Mouse (Mus musculus): Measurements from ENCODE around the gene Tgfbr3. TPM values are rescaled to one million over a fixed set of nuclear protein-coding genes. Genes with fewer than 3 reads are reported as not detected.

The Tgfbr3 gene
- polyA plus RNA-seq, 1 experiment from 2014 or later, result 12.4 TPM

GRCm38 (mm10) chr5:107268121-107269005, 21.1 kb downstream of the Tgfbr3 start:
- H3K4me2 ChIP-seq (ENCODE audit: low read depth, severe bottlenecking), result peak overlapping the region; percentile 10; the same call in 1 of the 2 replicates

GRCm38 (mm10) chr5:107266566-107266965, 22.9 kb downstream of the Tgfbr3 start:
- H3K27me3 ChIP-seq (ENCODE audit: control insufficient read depth, insufficient read depth, low read length), result no peaks in the 10 kb centered on the region
- DNase-seq (ENCODE audit: low spot score), result no peak
- peaks cover 15% of the 10 kb centered on the region for H3K4me1 ChIP-seq (ENCODE audit: control insufficient read depth, insufficient read depth, low read length)
- no peak overlapping the region for H3K4me3 ChIP-seq (ENCODE audit: low read depth, low read length)
- no peaks in the 10 kb centered on the region for H3K9me3 ChIP-seq (ENCODE audit: control insufficient read depth, low read length)
- no peak overlapping the region for H3K4me2 ChIP-seq (ENCODE audit: low read depth, severe bottlenecking)
- WGBS, result 92% methylated on average over 3 of the region's 3 CpGs
- H3K9ac ChIP-seq (ENCODE audit: low read length), result no peak overlapping the region
- no peak overlapping the region for H3K27ac ChIP-seq (replicated peaks; ENCODE audit: low read depth, low read length)
- H3K36me3 ChIP-seq (ENCODE audit: control insufficient read depth, insufficient read depth, low read length), result no peaks in the 10 kb centered on the region; the same call in 1 of the 2 replicates
- no peak for ATAC-seq (ENCODE audit: insufficient number of reproducible peaks, low FRiP score, low TSS enrichment, low read depth)

More at GRCm38 (mm10) chr5:107268121-107269005, 21.1 kb downstream of the Tgfbr3 start:
- Histone ChIP-seq H3K36me3 (ENCODE audit: control insufficient read depth, insufficient read depth, low read length) (no peaks in the 10 kb centered on the region), H3K4me1 (ENCODE audit: control insufficient read depth, insufficient read depth, low read length) (peaks cover 24% of the 10 kb centered on the region), H3K27me3 (ENCODE audit: control insufficient read depth, insufficient read depth, low read length) (no peaks in the 10 kb centered on the region), H3K9ac (ENCODE audit: low read length) (no peak overlapping the region), H3K27ac (replicated peaks; ENCODE audit: low read depth, low read length) (peak overlapping the region; percentile 38), H3K4me3 (ENCODE audit: low read depth, low read length) (no peak overlapping the region), H3K9me3 (ENCODE audit: control insufficient read depth, low read length) (no peaks in the 10 kb centered on the region)
- WGBS, result 29% methylated on average over 16 of the region's 16 CpGs
- ATAC-seq (ENCODE audit: insufficient number of reproducible peaks, low FRiP score, low TSS enrichment, low read depth) (peak; percentile 50; the same call in 1 of the 2 replicates), DNase-seq (ENCODE audit: low spot score) (peak; percentile 68)

- WGBS, result 93% methylated on average over 16 of the region's 16 CpGs
- Histone ChIP-seq H3K4me2 (ENCODE audit: low read depth, severe bottlenecking) (no peak overlapping the region), H3K9ac (ENCODE audit: low read length) (no peak overlapping the region), H3K27me3 (ENCODE audit: control insufficient read depth, insufficient read depth, low read length) (no peaks in the 10 kb centered on the region), H3K9me3 (ENCODE audit: control insufficient read depth, low read length) (no peaks in the 10 kb centered on the region), H3K4me3 (ENCODE audit: low read depth, low read length) (no peak overlapping the region), H3K27ac (replicated peaks; ENCODE audit: low read depth, low read length) (no peak overlapping the region), H3K36me3 (ENCODE audit: control insufficient read depth, insufficient read depth, low read length) (no peaks in the 10 kb centered on the region; the same call in 1 of the 2 replicates), H3K4me1 (ENCODE audit: control insufficient read depth, insufficient read depth, low read length) (peaks cover 18% of the 10 kb centered on the region)
- ATAC-seq (ENCODE audit: insufficient number of reproducible peaks, low FRiP score, low TSS enrichment, low read depth) (no peak), DNase-seq (ENCODE audit: low spot score) (no peak)
Observed at GRCm38 (mm10) chr5:107264426-107265360, 24.7 kb downstream of the Tgfbr3 start.

GRCm38 (mm10) chr5:107263836-107264235, 25.6 kb downstream of the Tgfbr3 start:
- ATAC-seq (ENCODE audit: insufficient number of reproducible peaks, low FRiP score, low TSS enrichment, low read depth) (no peak), DNase-seq (ENCODE audit: low spot score) (no peak)
- Histone ChIP-seq H3K4me2 (ENCODE audit: low read depth, severe bottlenecking) (no peak overlapping the region), H3K27ac (replicated peaks; ENCODE audit: low read depth, low read length) (no peak overlapping the region), H3K4me1 (ENCODE audit: control insufficient read depth, insufficient read depth, low read length) (peaks cover 14% of the 10 kb centered on the region), H3K36me3 (ENCODE audit: control insufficient read depth, insufficient read depth, low read length) (peaks cover 2% of the 10 kb centered on the region; the same call in 1 of the 2 replicates), H3K4me3 (ENCODE audit: low read depth, low read length) (no peak overlapping the region), H3K9ac (ENCODE audit: low read length) (no peak overlapping the region), H3K9me3 (ENCODE audit: control insufficient read depth, low read length) (peaks cover 2% of the 10 kb centered on the region; the same call in 1 of the 2 replicates), H3K27me3 (ENCODE audit: control insufficient read depth, insufficient read depth, low read length) (no peaks in the 10 kb centered on the region)
- 92% methylated on average over 3 of the region's 3 CpGs for WGBS

- WGBS, result 83% methylated on average over 6 of the region's 6 CpGs
- ATAC-seq (ENCODE audit: insufficient number of reproducible peaks, low FRiP score, low TSS enrichment, low read depth), result no peak
Observed at GRCm38 (mm10) chr5:107261930-107262329, 27.5 kb downstream of the Tgfbr3 start.

GRCm38 (mm10) chr5:107260708-107261495, 28.5 kb downstream of the Tgfbr3 start:
- no peak for ATAC-seq (ENCODE audit: insufficient number of reproducible peaks, low FRiP score, low TSS enrichment, low read depth)
- Histone ChIP-seq H3K4me1 (ENCODE audit: control insufficient read depth, insufficient read depth, low read length) (peaks cover 3% of the 10 kb centered on the region; the same call in 1 of the 2 replicates), H3K27ac (replicated peaks; ENCODE audit: low read depth, low read length) (no peak overlapping the region), H3K4me2 (ENCODE audit: low read depth, severe bottlenecking) (no peak overlapping the region), H3K9ac (ENCODE audit: low read length) (no peak overlapping the region), H3K36me3 (ENCODE audit: control insufficient read depth, insufficient read depth, low read length) (peaks cover 2% of the 10 kb centered on the region; the same call in 1 of the 2 replicates), H3K27me3 (ENCODE audit: control insufficient read depth, insufficient read depth, low read length) (no peaks in the 10 kb centered on the region), H3K9me3 (ENCODE audit: control insufficient read depth, low read length) (peaks cover 2% of the 10 kb centered on the region; the same call in 1 of the 2 replicates), H3K4me3 (ENCODE audit: low read depth, low read length) (no peak overlapping the region)
- 68% methylated on average over 10 of the region's 10 CpGs for whole genome bisulfite sequencing
- DNase-seq (ENCODE audit: low spot score), result no peak

More at GRCm38 (mm10) chr5:107261930-107262329, 27.5 kb downstream of the Tgfbr3 start:
- H3K36me3 ChIP-seq (ENCODE audit: control insufficient read depth, insufficient read depth, low read length), result peaks cover 2% of the 10 kb centered on the region; the same call in 1 of the 2 replicates
- no peak for DNase-seq (ENCODE audit: low spot score)
- peaks cover 2% of the 10 kb centered on the region; the same call in 1 of the 2 replicates for H3K9me3 ChIP-seq (ENCODE audit: control insufficient read depth, low read length)
- no peak overlapping the region for H3K27ac ChIP-seq (replicated peaks; ENCODE audit: low read depth, low read length)
- no peak overlapping the region for H3K4me2 ChIP-seq (ENCODE audit: low read depth, severe bottlenecking)
- H3K4me1 ChIP-seq (ENCODE audit: control insufficient read depth, insufficient read depth, low read length), result peaks cover 3% of the 10 kb centered on the region; the same call in 1 of the 2 replicates
- H3K4me3 ChIP-seq (ENCODE audit: low read depth, low read length), result no peak overlapping the region
- H3K9ac ChIP-seq (ENCODE audit: low read length), result no peak overlapping the region
- H3K27me3 ChIP-seq (ENCODE audit: control insufficient read depth, insufficient read depth, low read length), result no peaks in the 10 kb centered on the region

- peaks cover 2% of the 10 kb centered on the region; the same call in 1 of the 2 replicates for H3K9me3 ChIP-seq (ENCODE audit: control insufficient read depth, low read length)
- H3K4me1 ChIP-seq (ENCODE audit: control insufficient read depth, insufficient read depth, low read length), result peaks cover 3% of the 10 kb centered on the region; the same call in 1 of the 2 replicates
- no peaks in the 10 kb centered on the region for H3K27me3 ChIP-seq (ENCODE audit: control insufficient read depth, insufficient read depth, low read length)
- no peak overlapping the region for H3K4me2 ChIP-seq (ENCODE audit: low read depth, severe bottlenecking)
- no peak overlapping the region for H3K9ac ChIP-seq (ENCODE audit: low read length)
- no peak overlapping the region for H3K4me3 ChIP-seq (ENCODE audit: low read depth, low read length)
- 78% methylated on average over 4 of the region's 4 CpGs for WGBS
- H3K36me3 ChIP-seq (ENCODE audit: control insufficient read depth, insufficient read depth, low read length), result peaks cover 2% of the 10 kb centered on the region; the same call in 1 of the 2 replicates
- ATAC-seq (ENCODE audit: insufficient number of reproducible peaks, low FRiP score, low TSS enrichment, low read depth), result no peak
- no peak overlapping the region for H3K27ac ChIP-seq (replicated peaks; ENCODE audit: low read depth, low read length)
- no peak for DNase-seq (ENCODE audit: low spot score)
Observed at GRCm38 (mm10) chr5:107259487-107260040, 29.9 kb downstream of the Tgfbr3 start.
